ENCODE assay signal across 21 mouse cellular contexts in the genomic region with DNA sequence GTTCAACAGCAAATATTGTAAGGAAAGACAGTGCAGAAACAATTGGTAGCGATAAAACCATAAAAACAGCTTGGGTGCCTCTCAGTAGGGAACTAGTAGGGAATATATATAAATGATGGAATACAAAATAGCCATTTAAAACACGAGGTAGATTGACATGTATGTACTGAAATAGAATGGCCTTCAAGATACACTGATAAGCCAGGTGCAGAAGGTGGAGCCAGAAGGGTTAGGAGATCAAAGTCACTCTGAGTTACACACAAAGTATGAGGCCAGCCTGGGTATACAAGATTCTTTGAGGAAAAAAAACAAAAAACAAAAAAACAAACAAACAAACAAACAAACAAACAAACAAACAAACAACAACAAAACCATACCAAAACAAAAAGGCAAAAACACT.
DNase-seq lines count a peak whose midpoint lies in the region; ATAC-seq and TF ChIP-seq lines count a peak whose summit lies in the region.
"Had no signal": no experiment of that assay in that cellular context is flagged by ENCODE, and none has a peak within 500 bp of the region (broad histone marks: within the 10 kb centered on the region; RNA-seq: fewer than 3 reads in every experiment).

No protein-coding gene starts in this region.

- no peaks in the 10 kb centered on the region for H3K9me3 ChIP-seq in intestine, embryonic 15.5 days
- no peaks in the 10 kb centered on the region for H3K9me3 ChIP-seq in intestine, embryonic 16.5 days (ENCODE audit: control insufficient read depth, low read length)
- no peaks in the 10 kb centered on the region for H3K9me3 ChIP-seq in intestine, postnatal 0 days (ENCODE audit: control insufficient read depth)

- no peaks in the 10 kb centered on the region for H3K27me3 ChIP-seq in intestine, embryonic 15.5 days (replicated peaks)
- H3K27me3 ChIP-seq in intestine, embryonic 16.5 days (replicated peaks; ENCODE audit: control insufficient read depth, insufficient read depth, low read length): no peaks in the 10 kb centered on the region
- no peaks in the 10 kb centered on the region for H3K27me3 ChIP-seq in intestine, postnatal 0 days (replicated peaks; ENCODE audit: control insufficient read depth, insufficient read depth, low read length)
- H3K27me3 ChIP-seq in heart, adult 2 months (ENCODE audit: control insufficient read depth, insufficient read depth, low read length): no peaks in the 10 kb centered on the region
- H3K27me3 ChIP-seq: CH12.LX, Patski had no signal

- no peak overlapping the region for H3K4me2 ChIP-seq in intestine, embryonic 15.5 days (replicated peaks)
- no peak overlapping the region for H3K4me2 ChIP-seq in intestine, embryonic 16.5 days (ENCODE audit: low read depth, low read length)
- no peak overlapping the region for H3K4me2 ChIP-seq in intestine, postnatal 0 days (replicated peaks; ENCODE audit: low read depth)

- intact Hi-C loops in heart, adult 2 months (cut with DNase I): no loop called here

- H3K79me2 ChIP-seq in heart, adult 2 months (replicated peaks; ENCODE audit: control insufficient read depth, insufficient read depth, low read length): no peaks in the 10 kb centered on the region

- TF ChIP-seq POLR2A in heart, adult 2 months (IDR thresholded peaks at IDR 0.05; ENCODE audit: insufficient read depth, low read depth, low read length): no peak

- no peak overlapping the region for H3K4me3 ChIP-seq in intestine, embryonic 15.5 days (replicated peaks)
- no peak overlapping the region for H3K4me3 ChIP-seq in intestine, embryonic 16.5 days (ENCODE audit: low read length)
- H3K4me3 ChIP-seq in intestine, postnatal 0 days (ENCODE audit: low read depth, low read length): no peak overlapping the region
- H3K4me3 ChIP-seq in heart, adult 2 months: no peak overlapping the region

- H3K9ac ChIP-seq in intestine, embryonic 15.5 days: no peak overlapping the region
- H3K9ac ChIP-seq in intestine, embryonic 16.5 days (ENCODE audit: low read depth, low read length): no peak overlapping the region
- H3K9ac ChIP-seq in intestine, postnatal 0 days (ENCODE audit: low read depth, low read length): no peak overlapping the region
- no peak overlapping the region for H3K9ac ChIP-seq in heart, adult 2 months (ENCODE audit: low read depth, low read length)

- TF ChIP-seq EP300 in heart, adult 2 months (IDR thresholded peaks at IDR 0.05; ENCODE audit: insufficient read depth, low read depth, low read length): no peak

- H3K36me3 ChIP-seq in intestine, embryonic 15.5 days: no peaks in the 10 kb centered on the region
- no peaks in the 10 kb centered on the region for H3K36me3 ChIP-seq in intestine, embryonic 16.5 days (ENCODE audit: control insufficient read depth, insufficient read depth, low read length)
- no peaks in the 10 kb centered on the region for H3K36me3 ChIP-seq in intestine, postnatal 0 days (ENCODE audit: control insufficient read depth, insufficient read depth)
- H3K36me3 ChIP-seq in heart, adult 2 months (ENCODE audit: control insufficient read depth, insufficient read depth, low read length): no peaks in the 10 kb centered on the region
- H3K36me3 ChIP-seq: G1E had no signal

- WGBS in intestine, embryonic 15.5 days: 64% methylated on average over 2 of the region's 2 CpGs
- WGBS in intestine, embryonic 16.5 days: 65% methylated on average over 2 of the region's 2 CpGs
- 42% methylated on average over 2 of the region's 2 CpGs for WGBS in intestine, postnatal 0 days
- 65% methylated on average over 2 of the region's 2 CpGs for WGBS in heart, adult 2 months

- DNase-seq in cerebellum, adult 8-10 months: no peak
- DNase-seq in frontal cortex, postnatal 10 days (ENCODE audit: low spot score in 2 of 2): no peak
- no peak for DNase-seq in heart, adult 2 months
- DNase-seq: adrenal gland, adult 2 months; adrenal gland, adult 8-10 months; adrenal gland, postnatal 10 days; adrenal gland, postnatal 14 days; adrenal gland, postnatal 25 days; adrenal gland, postnatal 36 days; B cell, adult 2 months; cerebellum, adult 11 months; cerebellum, adult 11-12 months; cerebellum, adult 18-20 months had no signal

- H3K4me1 ChIP-seq in intestine, embryonic 15.5 days (replicated peaks): no peaks in the 10 kb centered on the region
- no peaks in the 10 kb centered on the region for H3K4me1 ChIP-seq in intestine, embryonic 16.5 days (ENCODE audit: control insufficient read depth, insufficient read depth, low read length)
- no peaks in the 10 kb centered on the region for H3K4me1 ChIP-seq in intestine, postnatal 0 days (replicated peaks; ENCODE audit: control insufficient read depth, insufficient read depth, low read length)
- no peaks in the 10 kb centered on the region for H3K4me1 ChIP-seq in heart, adult 2 months (ENCODE audit: control insufficient read depth, insufficient read depth, low read length)

- H3K27ac ChIP-seq in intestine, embryonic 15.5 days: no peak overlapping the region
- no peak overlapping the region for H3K27ac ChIP-seq in intestine, embryonic 16.5 days (ENCODE audit: low read length)
- no peak overlapping the region; the same call in 1 of the 2 replicates for H3K27ac ChIP-seq in intestine, postnatal 0 days (ENCODE audit: low read depth, low read length)
- H3K27ac ChIP-seq in heart, adult 2 months: no peak overlapping the region

- peak; percentile 63 for ATAC-seq in intestine, embryonic 15.5 days
- peak; percentile 62 for ATAC-seq in intestine, embryonic 16.5 days
- 0 out of 2 replicates have a peak, but pooled peaks have one; percentile 28 for ATAC-seq in intestine, postnatal 0 days
- ATAC-seq: activated CD4-positive, CD25-positive, alpha-beta regulatory T cell, adult 4 months; CD4-positive, CD25-positive, alpha-beta regulatory T cell, adult 4 months; Patski had no signal

- no peak for TF ChIP-seq CTCF in intestine, postnatal 0 days (IDR thresholded peaks at IDR 0.05; ENCODE audit: low read depth)
- no peak for TF ChIP-seq CTCF in heart, adult 2 months (IDR thresholded peaks at IDR 0.05)
